Mouse (Mus musculus): ENCODE results near the gene Sntb2.
A peak's percentile ranks its signal among the peaks of the same experiment; 100 is the strongest.
"Not testable (repeated sequence)": the region's sequence is repeated elsewhere in the genome, so short reads cannot be mapped to it uniquely, and the experiment has no call there.

Gene Sntb2

DNA sequence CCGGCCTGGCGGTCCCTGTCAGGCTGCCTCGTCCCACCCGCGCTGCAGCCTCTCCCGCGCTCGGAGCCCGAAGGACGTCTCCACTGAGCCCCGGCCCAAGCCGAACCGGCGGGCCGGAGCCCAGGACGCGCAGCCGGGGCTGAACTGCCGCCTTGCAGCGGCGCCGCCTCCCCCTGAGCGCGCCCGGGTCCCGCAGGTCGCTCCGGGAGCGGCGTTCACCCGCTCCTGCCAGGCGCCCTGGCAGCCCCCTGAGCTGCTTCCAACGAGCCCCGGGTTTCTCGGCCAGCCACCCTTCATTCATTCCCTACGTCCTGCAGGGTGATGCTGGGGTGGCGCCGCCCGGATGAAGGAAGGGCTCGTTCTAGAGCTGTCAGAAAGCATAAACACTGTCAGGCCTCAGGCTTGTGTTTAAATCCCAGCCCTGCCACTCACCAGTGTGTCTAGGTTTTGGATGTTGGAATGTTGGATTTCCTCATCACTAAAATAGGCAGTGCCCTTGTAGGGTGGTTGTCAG is 96.1 kb downstream of the Sntb2 start:
- DNase-seq (ENCODE audit: low spot score in 2 of 2), result peak in 1 of 2 experiments; percentile 9

DNA sequence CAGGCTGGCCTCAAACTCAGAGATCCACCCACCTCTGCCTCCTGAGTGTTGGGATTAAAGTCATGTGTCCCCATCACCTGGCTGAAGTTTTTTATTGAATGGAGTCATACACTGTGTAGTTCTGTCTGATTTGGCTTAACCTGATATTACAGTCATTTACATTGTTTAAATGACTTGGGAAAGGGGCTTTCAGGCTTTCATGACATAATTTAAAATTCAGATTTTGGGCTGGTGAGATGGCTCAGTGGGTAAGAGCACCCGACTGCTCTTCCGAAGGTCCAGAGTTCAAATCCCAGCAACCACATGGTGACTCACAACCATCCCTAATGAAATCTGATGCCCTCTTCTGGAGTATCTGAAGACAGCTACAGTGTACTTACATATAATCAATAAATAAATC is 98.1 kb downstream of the Sntb2 start:
- DNase-seq (ENCODE audit: low spot score in 2 of 2), result not testable (repeated sequence)

DNA sequence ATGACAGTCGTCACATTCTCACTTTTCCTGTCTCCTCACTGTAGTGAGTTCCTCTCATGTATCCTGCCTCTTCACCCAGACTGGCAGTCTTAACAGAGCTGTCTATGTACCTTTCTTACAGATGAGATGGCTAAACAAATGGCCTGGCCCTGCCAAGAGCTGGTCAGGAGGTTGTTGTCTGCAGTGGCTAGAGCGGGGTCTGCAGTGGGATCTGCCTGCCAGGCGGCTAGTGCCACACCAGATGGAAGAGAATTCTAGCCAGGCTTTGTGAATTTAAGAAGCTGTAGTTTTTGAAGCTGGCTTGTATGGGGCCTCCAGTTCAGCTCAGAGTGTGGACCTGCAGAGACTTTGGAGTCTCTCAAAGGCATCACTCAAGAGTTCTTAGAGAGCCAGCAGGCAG is 100.1 kb downstream of the Sntb2 start:
- DNase-seq (ENCODE audit: low spot score in 2 of 2), result no peak

DNA sequence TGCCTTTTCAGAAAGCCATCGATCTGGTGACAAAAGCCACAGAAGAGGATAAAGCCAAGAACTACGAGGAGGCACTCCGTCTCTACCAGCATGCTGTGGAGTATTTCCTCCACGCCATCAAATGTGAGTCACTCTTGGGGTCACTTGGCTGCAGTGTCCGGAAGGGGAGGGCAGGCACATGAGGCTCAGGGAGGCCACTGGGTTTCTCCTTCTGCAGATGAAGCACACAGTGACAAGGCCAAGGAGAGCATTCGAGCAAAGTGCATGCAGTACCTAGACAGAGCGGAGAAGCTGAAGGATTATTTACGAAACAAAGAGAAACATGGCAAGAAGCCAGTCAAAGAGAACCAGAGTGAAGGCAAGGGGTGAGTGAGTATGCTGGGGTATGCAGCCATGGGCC is 101.1 kb downstream of the Sntb2 start:
- no peak for DNase-seq (ENCODE audit: low spot score in 2 of 2)

DNA sequence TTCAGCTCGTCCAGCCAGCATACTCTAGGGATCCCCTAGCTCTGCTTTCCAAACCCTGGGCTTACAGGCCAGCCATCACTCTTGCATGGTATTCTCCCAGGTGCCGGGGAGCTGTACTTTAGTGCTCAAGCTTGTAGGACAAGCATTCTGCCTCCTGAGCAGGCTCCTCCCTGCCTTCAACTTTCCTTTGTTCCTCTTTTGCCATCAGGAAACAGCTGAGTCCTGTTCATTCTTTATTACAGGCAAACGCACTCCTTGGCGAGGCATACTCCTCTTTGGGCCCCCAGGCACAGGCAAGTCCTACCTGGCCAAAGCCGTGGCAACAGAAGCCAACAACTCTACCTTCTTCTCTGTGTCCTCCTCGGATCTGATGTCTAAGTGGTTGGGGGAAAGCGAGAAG is 105.1 kb downstream of the Sntb2 start:
- no peak for DNase-seq (ENCODE audit: low spot score in 2 of 2)

DNA sequence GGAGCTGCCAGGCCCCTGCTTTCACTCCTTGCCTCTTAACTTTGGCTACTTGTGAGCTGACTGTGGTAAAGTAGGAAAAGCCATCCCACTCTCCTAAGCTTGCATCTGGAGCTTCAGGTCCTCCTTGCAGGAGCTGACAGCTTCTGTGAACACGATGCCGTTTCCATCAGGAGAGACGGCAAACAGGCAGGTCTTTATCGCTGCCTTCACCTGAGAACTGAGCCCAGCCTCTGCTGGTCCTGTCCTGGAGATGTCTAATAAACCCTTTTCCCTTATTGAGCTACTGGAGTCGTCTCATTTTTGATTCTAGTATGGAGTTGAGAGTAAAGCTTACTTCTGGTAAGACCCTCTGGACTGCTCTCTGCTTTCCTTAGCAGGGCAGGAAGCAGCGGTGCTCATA is 109.9 kb downstream of the Sntb2 start:
- DNase-seq (ENCODE audit: low spot score in 2 of 2), result no peak

DNA sequence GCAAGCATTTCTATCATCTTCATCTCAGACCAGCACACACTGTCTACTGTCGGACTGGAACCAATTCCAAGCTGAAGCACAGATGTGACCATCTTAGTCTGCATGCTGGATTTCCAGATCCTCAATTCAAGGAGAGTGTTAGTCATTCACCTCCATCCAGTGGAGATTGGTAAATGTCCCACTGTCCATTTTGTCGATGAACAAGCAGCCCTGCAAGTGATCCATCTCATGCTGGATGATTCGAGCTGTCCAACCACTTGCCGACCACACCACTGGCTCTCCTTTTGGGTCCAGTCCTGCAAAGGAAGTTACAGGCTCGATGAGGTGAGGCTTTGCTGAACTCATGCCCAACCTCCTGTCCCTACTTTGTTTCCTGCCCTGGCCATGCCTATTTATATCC is 111.4 kb downstream of the Sntb2 start:
- no peak for DNase-seq (ENCODE audit: low spot score in 2 of 2)

DNA sequence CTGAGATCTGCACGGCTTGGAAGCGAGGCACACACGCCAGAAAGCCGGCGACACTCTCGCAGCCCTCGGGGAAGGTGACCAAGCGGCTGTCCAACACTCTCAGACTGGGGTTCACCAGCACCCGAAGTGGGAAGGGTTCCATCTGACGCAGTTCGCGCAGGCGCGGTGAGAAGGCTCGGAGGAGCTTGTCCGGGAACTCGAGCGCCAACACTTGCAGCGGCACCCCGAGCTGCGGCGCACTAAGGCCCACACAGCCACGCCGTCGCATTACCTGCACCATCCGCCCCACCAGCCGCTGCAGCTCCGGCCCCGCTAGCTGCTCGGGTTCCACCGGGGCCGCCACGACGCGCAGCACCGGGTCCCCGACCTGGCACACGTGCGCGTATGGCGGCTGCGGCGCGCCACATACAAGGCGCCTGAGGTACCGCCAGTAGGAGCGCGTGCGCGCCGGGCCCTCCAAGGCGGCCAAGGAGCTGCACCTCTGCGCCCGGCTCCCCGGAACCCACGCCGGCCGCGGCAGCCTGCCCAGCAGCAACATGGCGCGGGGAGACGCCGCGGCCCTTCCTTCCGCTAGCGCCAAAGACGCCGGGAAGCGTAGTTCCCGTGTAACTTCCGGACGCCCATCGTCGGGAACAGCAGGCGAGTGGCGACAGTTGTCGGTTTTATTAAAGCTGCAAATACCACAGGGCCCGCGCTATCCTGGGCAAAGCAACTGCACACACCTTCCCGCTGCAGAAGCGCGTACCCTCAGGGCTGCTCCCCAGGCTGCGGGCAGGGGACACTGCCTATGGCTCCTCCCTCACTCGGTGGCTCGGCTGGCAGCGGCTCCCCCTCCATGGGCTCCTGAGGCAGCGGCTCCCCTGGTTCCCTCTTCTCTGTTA is 112.8 kb downstream of the Sntb2 start, which contains the start of gene Pdf:
Gene Pdf, minus strand, starts transcription at position 554 of the 881 bp plus-strand sequence.
- DNase-seq (ENCODE audit: low spot score in 2 of 2), result peak; percentile 80 to 82

DNA sequence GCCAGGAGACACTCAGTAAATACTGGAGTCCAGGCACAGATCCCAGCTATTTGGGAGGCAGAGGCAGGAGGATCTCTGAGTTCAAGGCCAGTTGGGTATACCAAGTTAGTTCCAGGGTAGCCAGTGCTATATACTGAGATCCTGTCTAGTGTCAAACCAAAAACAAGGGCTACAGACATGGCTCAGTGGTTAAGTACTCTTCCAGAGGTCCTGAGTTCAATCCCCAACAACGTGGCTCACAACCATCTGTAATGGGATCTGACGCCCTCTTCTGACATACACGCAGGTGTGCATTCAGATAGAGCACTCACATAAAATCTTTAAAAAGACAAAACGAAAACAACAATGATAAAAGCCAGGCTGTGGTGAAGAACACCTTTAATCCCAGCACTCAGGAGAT is 113.9 kb downstream of the Sntb2 start:
- DNase-seq (ENCODE audit: low spot score in 2 of 2), result no peak

DNA sequence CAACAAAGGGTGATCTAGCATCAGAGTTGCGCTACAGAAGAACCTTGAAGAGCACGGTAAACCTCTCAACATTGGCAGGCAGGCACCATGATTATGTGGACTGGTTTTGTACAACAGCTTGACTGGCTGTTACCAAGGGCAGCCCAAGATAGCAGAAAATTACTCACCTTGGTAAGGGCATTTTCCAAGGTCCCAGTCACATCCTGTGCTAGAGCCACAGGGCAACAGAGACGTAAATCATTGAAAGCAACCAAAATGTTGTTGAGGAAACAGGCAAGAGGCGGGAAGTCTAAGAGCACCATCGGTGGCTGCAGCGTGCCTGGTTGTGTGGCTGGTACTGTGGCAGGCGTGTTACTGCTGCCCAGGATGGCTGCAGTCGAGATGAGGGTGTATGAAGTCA is 116.5 kb downstream of the Sntb2 start:
- no peak for DNase-seq (ENCODE audit: low spot score in 2 of 2)

DNA sequence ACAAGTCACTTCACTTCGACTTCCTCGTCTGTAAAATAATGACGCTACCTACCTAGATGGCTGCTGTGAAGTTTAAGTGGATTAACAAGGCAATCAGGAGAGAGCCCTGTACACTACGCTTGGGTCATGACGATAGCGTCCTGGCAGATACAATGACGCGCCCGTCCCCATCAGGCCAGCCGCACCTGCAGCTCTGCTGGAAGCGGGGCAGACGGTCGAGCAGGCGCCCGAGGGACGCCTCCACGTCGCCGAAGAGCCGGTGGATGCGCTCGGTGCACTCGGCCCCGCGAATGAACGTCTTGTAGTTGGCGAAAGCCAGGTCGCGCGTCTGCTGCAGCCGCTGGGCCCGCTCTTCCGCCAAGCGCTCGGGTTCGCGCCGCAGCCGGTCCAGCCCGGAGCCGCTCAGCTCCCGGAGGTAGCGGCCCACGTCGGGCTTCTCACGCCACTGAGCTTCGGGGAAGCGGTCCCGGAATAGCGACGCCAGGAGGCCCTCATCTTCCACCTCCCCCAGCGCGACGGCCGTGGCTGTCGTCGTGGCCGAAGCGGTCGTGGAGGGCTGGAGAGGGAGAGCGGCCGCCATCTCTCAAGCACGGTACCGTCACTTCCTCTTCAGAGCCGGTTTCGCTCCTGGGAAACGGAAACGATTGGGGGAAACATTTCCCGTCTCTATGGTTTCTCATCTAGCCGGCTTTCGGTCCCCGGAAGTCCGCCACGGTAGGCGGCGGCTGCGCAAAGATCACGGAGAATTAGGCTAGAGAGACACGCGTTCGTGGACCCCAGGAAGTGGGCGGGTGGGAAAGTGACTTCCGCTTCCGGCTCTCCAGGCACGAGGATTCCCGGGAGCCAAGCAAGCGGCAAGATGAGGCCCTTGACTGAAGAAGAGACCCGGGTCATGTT is 120.8 kb downstream of the Sntb2 start, which contains the start of the genes Cog8 and Nip7:
Gene Cog8, minus strand, starts transcription at position 614 of the 897 bp plus-strand sequence.
Gene Nip7, plus strand, starts transcription at position 802 of the 897 bp plus-strand sequence.
- peak; percentile 96 for DNase-seq (ENCODE audit: low spot score in 2 of 2)

DNA sequence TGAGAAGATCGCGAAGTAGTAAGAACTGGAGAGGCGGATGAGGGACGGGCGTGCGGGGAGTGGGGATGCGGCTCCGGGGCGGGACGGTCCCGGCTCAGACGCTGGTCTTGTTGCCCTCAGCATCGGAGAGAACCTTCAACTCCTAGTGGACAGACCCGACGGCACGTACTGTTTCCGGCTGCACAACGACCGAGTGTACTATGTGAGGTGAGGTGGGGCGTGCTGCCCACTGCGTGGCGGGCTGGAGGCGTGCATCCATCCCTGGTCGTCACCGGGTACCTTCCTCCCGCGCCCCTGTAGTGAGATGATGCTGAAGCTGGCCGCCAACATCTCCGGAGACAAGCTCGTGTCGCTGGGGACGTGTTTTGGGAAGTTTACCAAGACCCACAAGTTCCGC is 121.4 kb downstream of the Sntb2 start:
- no peak for DNase-seq (ENCODE audit: low spot score in 2 of 2)

DNA sequence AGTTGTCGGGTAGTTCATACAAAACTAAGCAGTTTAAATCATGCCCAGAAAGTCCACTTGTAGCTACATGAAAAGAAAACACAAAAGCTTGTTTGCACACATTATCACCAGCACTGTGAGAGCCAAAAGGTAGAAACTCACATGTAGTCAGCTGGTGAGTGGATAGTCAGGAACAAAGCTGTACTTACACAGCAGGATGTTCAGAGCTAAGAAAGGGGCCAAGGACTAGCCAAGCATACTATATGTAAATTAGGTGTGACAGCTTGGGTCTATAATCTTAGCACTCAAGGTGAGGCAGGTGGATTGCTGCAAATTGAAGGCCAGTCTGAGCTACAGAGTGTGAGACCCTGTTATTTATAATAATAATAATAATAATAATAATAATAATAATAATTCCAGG is 127.1 kb downstream of the Sntb2 start:
- peak in 1 of 2 experiments; percentile 19 for DNase-seq (ENCODE audit: low spot score in 2 of 2)

DNA sequence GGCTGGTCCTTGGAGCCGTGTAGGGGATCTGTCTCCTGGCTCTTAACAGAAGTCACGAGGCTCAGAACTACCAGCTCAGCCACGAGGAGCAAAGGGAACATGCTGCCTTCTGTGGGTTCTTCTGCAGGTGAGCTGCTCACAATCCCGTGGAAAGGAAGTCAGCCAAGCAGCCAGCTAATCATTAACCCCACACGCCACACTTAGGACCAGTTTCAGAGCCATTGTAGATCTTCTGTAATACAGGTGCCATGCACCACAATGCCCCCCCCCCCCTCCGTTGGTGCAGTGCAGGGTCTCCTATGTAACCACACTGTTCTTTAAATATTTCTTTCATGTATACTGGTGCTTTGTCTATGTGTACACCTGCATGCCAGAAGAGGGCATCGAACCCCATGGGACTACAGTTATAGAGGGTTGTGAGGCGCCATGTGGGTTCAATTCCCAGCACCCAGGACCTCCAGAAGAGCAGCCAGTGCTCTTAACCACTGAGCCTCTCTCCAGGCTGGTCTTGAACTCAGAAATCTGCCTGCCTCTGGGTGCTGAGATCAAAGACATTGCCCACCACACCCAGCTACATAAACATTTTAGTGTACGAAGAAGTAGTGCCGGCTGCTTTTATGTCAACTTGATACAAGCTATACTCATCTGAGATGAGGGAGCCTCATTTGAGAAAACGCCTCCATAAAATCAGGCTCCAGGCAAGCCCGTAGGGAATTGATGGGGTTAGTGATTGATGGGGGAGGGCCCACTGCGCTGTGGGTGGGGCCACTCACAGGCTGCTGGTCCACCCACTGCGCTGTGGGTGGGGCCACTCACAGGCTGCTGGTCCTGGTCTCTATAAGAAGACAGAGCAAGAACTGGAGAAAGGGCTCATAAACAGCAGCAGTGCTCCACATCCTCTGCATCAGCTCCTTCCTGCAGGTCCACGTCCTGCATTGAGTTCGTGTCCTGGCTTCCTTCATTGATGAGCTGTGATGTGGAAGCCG is 130.3 kb downstream of the Sntb2 start, which contains the start of gene Tmed6:
Gene Tmed6, minus strand, starts transcription at position 134 of the 986 bp plus-strand sequence.
- peak; percentile 36 to 46 for DNase-seq (ENCODE audit: low spot score in 2 of 2)
